Mouse (Mus musculus) ES-Bruce4 (cell line): ENCODE results near the gene Olfr160.

ENCODE experiments used
- CTCF ChIP-seq: IDR thresholded peaks from one replicate; pipeline ENCODE4 v1.8.1; 2011; ENCODE audit warnings: low read depth, low read length
- EP300 ChIP-seq: IDR thresholded peaks from 2 replicates; pipeline ENCODE4 v1.6.1; 2011; ENCODE audit warnings: low read depth, low read length; ENCODE audit not compliant: insufficient read depth
- POLR2A ChIP-seq: IDR thresholded peaks from one replicate; pipeline ENCODE4 v1.8.1; 2011; ENCODE audit warnings: low read length; ENCODE audit not compliant: insufficient read depth

GRCm38 (mm10) chr9:37752006-37752405, 36.0 kb upstream of the Olfr160 start:
- TF ChIP-seq POLR2A: no peak
- no peak for TF ChIP-seq CTCF
- TF ChIP-seq EP300: no peak
